Mouse (Mus musculus) megakaryocyte, embryonic 14.5 days (primary cell): ENCODE data around the gene Fabp3. TPM values are rescaled to one million over a fixed set of nuclear protein-coding genes. Genes with fewer than 3 reads are reported as not detected.
A peak's percentile ranks its signal among the peaks of the same experiment; 100 is the strongest.

ENCODE experiments used
- H3K27me3 ChIP-seq: replicated peaks from 2 replicates; pipeline ENCODE3; 2012; ENCODE audit warnings: inconsistent platforms
- H3K36me3 ChIP-seq: replicated peaks from 2 replicates; pipeline ENCODE3; 2012; ENCODE audit warnings: low read length, inconsistent platforms, mixed read lengths
- H3K4me1 ChIP-seq: 2 replicates; pipeline ENCODE4 v1.6.1; 2012; ENCODE audit warnings: inconsistent platforms
- H3K4me3 ChIP-seq: replicated peaks from 2 replicates; pipeline ENCODE3; 2012; ENCODE audit warnings: moderate library complexity, mild to moderate bottlenecking, inconsistent platforms
- H3K9me3 ChIP-seq: 2 replicates; pipeline ENCODE4 v1.6.1; 2012; ENCODE audit warnings: inconsistent platforms
- FLI1 ChIP-seq: IDR thresholded peaks from 2 replicates; pipeline ENCODE4 v1.6.1; 2012; ENCODE audit warnings: low read length, inconsistent platforms, mixed read lengths
- GATA1 ChIP-seq: IDR thresholded peaks from 3 replicates; pipeline ENCODE4 v1.6.1; 2012; ENCODE audit warnings: mixed read lengths, low read length, inconsistent platforms, borderline replicate concordance
- polyA plus RNA-seq: library from polyadenylated mRNA; stranded (reverse); fragments of >175 nt; gene quantifications from 2 replicates; pipeline ENCODE4 v1.2.3, GENCODE M21; 2012; ENCODE audit warnings: low replicate concordance; ENCODE audit not compliant: insufficient read depth

Fabp3 gene
- polyA plus RNA-seq, 1 experiment = 0.88 TPM

DNA sequence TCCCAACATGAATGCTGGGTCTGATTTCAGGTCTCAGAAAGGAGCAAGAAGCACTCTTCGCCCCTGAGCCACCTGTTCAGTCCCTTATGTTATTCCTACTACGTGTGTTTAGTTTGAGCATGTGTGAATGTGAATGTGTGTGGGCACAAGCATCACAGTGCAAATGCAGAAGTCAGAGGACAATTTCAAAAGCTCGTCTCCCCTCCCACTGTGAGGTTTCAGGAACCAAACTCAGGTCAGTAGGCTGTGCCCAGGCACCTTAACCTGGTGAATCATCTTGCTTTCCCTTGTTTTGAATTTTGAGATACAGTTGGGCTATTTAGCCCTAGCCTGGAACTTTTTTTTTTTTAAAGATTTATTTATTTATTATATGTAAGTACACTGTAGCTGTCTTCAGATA is 18.6 kb upstream of the Fabp3 start:
- Histone ChIP-seq H3K4me1 (peaks cover 12% of the 10 kb centered on the region), H3K27me3 (peaks cover 38% of the 10 kb centered on the region), H3K36me3 (no peaks in the 10 kb centered on the region), H3K4me3 (no peak overlapping the region), H3K9me3 (no peaks in the 10 kb centered on the region)
- TF ChIP-seq FLI1 (no peak), GATA1 (no peak)

DNA sequence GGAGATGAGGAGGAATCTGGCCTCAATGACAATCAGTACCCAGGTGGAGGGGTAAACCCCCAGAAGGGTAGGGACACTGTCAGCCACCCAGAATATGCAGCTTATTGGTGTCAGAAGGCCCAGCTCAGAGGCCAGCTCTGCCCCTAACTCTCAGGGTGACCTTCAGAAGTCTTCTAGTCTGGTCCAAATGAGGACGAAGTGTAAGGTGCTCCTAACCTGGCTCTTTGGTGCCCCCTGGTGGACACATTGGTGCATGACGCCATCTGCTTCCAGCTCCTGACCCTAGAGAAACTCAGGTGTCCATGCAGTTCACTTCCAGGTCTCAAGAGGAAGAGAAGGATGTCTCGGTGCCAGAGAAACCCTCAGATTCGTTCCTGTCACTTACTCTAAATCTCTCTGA is 16.1 kb upstream of the Fabp3 start:
- H3K9me3 ChIP-seq = no peaks in the 10 kb centered on the region
- H3K36me3 ChIP-seq = no peaks in the 10 kb centered on the region
- no peak overlapping the region for H3K4me3 ChIP-seq
- peaks cover 22% of the 10 kb centered on the region for H3K27me3 ChIP-seq
- H3K4me1 ChIP-seq = peaks cover 29% of the 10 kb centered on the region
- no peak for TF ChIP-seq FLI1
- TF ChIP-seq GATA1 = no peak

- Histone ChIP-seq H3K27me3 (peaks cover 29% of the 10 kb centered on the region), H3K4me1 (peaks cover 32% of the 10 kb centered on the region), H3K36me3 (no peaks in the 10 kb centered on the region), H3K4me3 (no peak overlapping the region), H3K9me3 (no peaks in the 10 kb centered on the region)
- TF ChIP-seq FLI1 = no peak
Observed at GRCm38 (mm10) chr4:130294513-130294912, 13.9 kb upstream of the Fabp3 start.

- Histone ChIP-seq H3K4me3 (peak overlapping the region; percentile 2), H3K9me3 (no peaks in the 10 kb centered on the region), H3K27me3 (peaks cover 32% of the 10 kb centered on the region), H3K4me1 (peaks cover 32% of the 10 kb centered on the region), H3K36me3 (no peaks in the 10 kb centered on the region)
- TF ChIP-seq FLI1 (no peak), GATA1 (no peak)
Observed at GRCm38 (mm10) chr4:130295047-130295745, 13.2 kb upstream of the Fabp3 start.

- H3K9me3 ChIP-seq = no peaks in the 10 kb centered on the region
- H3K36me3 ChIP-seq = no peaks in the 10 kb centered on the region
- peaks cover 35% of the 10 kb centered on the region for H3K27me3 ChIP-seq
- no peak for TF ChIP-seq GATA1
- H3K4me3 ChIP-seq = no peak overlapping the region
- H3K4me1 ChIP-seq = peaks cover 32% of the 10 kb centered on the region
Observed at GRCm38 (mm10) chr4:130296243-130296965, 12.0 kb upstream of the Fabp3 start.

- peaks cover 32% of the 10 kb centered on the region for H3K4me1 ChIP-seq
- H3K4me3 ChIP-seq = no peak overlapping the region
- H3K36me3 ChIP-seq = no peaks in the 10 kb centered on the region
- H3K9me3 ChIP-seq = no peaks in the 10 kb centered on the region
- TF ChIP-seq FLI1 (no peak), GATA1 (no peak)
- H3K27me3 ChIP-seq = peaks cover 43% of the 10 kb centered on the region
Observed at GRCm38 (mm10) chr4:130297123-130297529, 11.3 kb upstream of the Fabp3 start.

DNA sequence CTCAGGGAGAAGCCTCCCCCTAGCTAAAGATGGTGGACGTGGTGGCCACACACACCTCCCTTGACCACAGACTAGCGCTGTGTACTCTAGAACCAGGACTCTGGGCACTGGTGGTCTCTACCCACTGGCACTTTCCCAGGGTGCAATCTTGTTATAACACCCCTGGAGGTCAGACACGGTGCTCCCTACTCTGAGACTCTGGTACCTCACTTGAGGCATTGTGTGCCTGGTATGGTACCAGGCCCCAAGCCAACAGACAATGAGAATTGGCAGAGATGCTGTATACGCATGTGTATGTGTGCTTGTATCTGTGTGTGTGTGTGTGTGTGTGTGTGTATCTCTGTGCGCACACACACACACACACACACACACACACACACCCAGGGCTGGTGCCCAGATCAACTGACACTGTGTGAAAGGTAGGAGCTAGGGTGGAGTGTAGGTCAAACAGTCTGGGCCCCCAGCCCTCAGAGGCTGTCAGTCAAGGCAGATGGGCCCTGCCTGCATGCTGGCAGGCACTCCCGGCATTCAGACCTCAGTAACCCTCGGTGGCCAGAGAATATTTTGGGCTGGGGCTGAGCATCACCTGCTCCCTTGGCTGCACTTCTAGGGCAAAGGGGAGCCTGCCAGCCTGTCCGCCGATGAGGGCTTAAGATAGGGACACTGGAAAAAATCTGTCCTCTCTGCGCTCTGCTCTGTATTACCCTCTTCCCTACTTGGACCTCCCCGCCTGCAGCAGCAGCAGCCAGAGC is 9.3 kb upstream of the Fabp3 start:
- Histone ChIP-seq H3K36me3 (no peaks in the 10 kb centered on the region), H3K4me3 (no peak overlapping the region), H3K9me3 (no peaks in the 10 kb centered on the region), H3K4me1 (peaks cover 29% of the 10 kb centered on the region), H3K27me3 (peaks cover 57% of the 10 kb centered on the region)
- TF ChIP-seq FLI1 = no peak

DNA sequence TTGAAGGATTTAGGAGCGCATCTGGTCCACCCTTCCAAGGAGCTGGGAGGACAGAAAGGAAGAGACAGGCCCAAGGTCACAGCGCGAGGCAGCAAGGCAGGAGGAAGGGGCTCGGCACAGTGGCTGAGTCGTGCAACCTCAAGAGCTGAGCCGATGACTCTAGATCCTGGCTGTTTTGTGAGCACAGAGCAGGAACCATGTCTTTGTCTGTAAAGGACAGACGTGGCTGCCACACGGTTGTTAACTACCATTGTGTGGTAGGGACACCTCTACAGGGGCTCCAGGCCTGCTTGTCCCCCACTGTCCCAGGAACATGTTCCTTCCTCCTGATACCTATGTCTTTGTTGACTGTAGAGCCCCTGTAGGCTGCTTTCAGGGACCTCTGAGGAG is 8.8 kb upstream of the Fabp3 start:
- no peaks in the 10 kb centered on the region for H3K36me3 ChIP-seq
- no peak for TF ChIP-seq FLI1
- TF ChIP-seq GATA1 = no peak
- no peak overlapping the region for H3K4me3 ChIP-seq
- peaks cover 28% of the 10 kb centered on the region for H3K4me1 ChIP-seq
- H3K27me3 ChIP-seq = peaks cover 62% of the 10 kb centered on the region
- no peaks in the 10 kb centered on the region for H3K9me3 ChIP-seq

- H3K36me3 ChIP-seq = no peaks in the 10 kb centered on the region
- no peaks in the 10 kb centered on the region for H3K9me3 ChIP-seq
- no peak overlapping the region for H3K4me3 ChIP-seq
- TF ChIP-seq FLI1 = no peak
- no peak for TF ChIP-seq GATA1
- H3K27me3 ChIP-seq = peaks cover 85% of the 10 kb centered on the region
- peaks cover 7% of the 10 kb centered on the region; the same call in 1 of the 2 replicates for H3K4me1 ChIP-seq
Observed at GRCm38 (mm10) chr4:130302285-130302870, 6.0 kb upstream of the Fabp3 start.

DNA sequence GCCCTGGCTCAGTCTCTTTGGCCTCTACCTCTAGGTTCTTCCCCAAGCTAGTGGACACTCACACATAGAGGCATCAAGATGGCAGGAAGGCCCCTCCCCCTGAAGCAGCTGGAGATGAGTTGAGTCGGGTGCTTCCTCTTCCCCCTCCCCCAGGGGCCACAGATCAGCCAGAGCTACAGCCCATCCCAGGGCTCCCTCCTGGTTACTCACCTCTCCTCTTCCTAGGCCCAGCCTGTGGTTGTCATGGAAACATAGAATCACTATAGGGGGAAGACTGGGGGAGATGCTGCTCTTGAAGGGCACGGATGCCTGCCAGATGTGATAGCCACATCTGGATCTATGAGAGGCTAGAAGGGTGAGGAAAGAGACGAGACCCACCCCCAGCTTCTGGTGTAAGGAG is 3.6 kb upstream of the Fabp3 start:
- Histone ChIP-seq H3K9me3 (peaks cover 3% of the 10 kb centered on the region; the same call in 1 of the 2 replicates), H3K4me1 (peaks cover 25% of the 10 kb centered on the region), H3K4me3 (no peak overlapping the region), H3K27me3 (peaks cover 92% of the 10 kb centered on the region), H3K36me3 (no peaks in the 10 kb centered on the region)
- no peak for TF ChIP-seq GATA1
- TF ChIP-seq FLI1 = no peak
